Mouse (Mus musculus) olfactory bulb, adult 2 months (tissue): Measurements from ENCODE around the gene Gm3015. TPM values are rescaled to one million over a fixed set of nuclear protein-coding genes. Genes with fewer than 3 reads are reported as not detected.
"Not testable (repeated sequence)": the region's sequence is repeated elsewhere in the genome, so short reads cannot be mapped to it uniquely, and the experiment has no call there.

Source experiments
- H3K27ac ChIP-seq: fragments of 200-500 bp; 2 replicates; pipeline ENCODE4 v1.5.1; 2012; ENCODE audit warnings: low read depth, low read length; ENCODE audit not compliant: insufficient read depth
- H3K4me1 ChIP-seq: fragments of 200-500 bp; 2 replicates; pipeline ENCODE4 v1.6.1; 2012; ENCODE audit warnings: low read length; ENCODE audit not compliant: control insufficient read depth, insufficient read depth
- H3K4me3 ChIP-seq: fragments of 200-500 bp; 2 replicates; pipeline ENCODE4 v1.5.1; 2012; ENCODE audit warnings: mild to moderate bottlenecking, low read depth, low read length, moderate library complexity; ENCODE audit not compliant: insufficient read depth
- WGBS: fragments of 180-500 bp; shearing (Covaris S2); methylation state at CpG from one replicate; pipeline ENCODE4 v1.1.7; 2018; 5-methylcytosine and 5-hydroxymethylcytosine counted together
- polyA plus RNA-seq: library from polyadenylated mRNA; stranded (reverse); fragments of >200 nt; gene quantifications from 2 replicates; pipeline ENCODE4 v1.2.4, GENCODE M21; 2012; ENCODE audit warnings: low replicate concordance; ENCODE audit not compliant: missing spikeins, insufficient read depth, insufficient read length

Gene Gm3015
- not detected in 2 replicates for polyA plus RNA-seq

DNA sequence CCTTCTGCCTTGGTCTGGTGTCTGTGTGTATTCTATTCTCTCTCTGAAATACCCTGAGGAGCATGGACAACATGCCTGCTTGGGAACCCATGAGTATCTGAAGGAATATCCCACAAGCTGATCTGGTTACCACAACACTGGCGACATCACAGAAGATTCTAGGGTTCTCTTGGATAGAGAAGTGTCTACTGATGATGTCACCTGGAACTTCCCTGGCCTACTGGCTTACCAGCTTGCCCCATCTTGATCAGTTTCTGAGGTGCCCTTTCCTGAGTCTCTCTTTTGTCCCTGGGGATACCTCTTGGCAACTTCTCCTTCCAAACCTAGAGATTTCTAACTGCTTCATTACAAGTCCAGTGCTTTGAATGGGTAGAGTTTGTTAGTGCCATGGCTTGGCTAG, at the start of gene Gm3015:
TSS of gene Gm3015 (minus strand) at position 101 of the 400 bp plus-strand sequence.
- 75% methylated on average over 1 of the region's 1 CpGs for WGBS
- H3K4me3 ChIP-seq, H3K4me1 ChIP-seq, H3K27ac ChIP-seq: not testable (repeated sequence)

DNA sequence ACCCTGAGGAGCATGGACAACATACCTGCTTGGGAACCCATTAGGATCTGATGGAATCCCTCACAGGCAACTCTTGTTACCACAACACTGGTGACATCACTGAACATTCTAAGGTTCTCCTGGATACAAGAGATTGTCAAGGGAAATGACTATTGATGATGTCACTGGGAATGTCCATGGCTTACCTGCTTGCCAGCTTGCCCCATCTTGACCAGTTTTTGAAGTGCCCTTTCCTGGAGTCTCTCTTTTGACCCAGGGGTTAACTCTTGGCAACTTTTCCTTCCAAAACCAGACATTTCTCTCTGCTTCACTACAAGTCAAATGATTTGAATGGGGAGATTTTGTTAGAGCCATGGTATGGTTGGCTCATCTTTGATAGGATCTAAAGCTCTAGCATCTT, 29.3 kb upstream of the Gm3015 start, which contains the start of gene Gm10377:
TSS of gene Gm10377 (minus strand) at position 101 of the 400 bp plus-strand sequence.
- not testable (repeated sequence) for H3K4me3 ChIP-seq, H3K4me1 ChIP-seq, H3K27ac ChIP-seq

Other genes with a start within 250 kb of the Gm3015 start
- not detected in 2 replicates for gene Gm8024, start 244.5 kb downstream of the Gm3015 start, polyA plus RNA-seq
- not detected in 2 replicates for gene Gm17124, start 168.9 kb downstream of the Gm3015 start, polyA plus RNA-seq
- gene Gm3633, start 126.9 kb downstream of the Gm3015 start, polyA plus RNA-seq, result not detected in 2 replicates
- not detected in 2 replicates for gene Gm10378, start 112.9 kb downstream of the Gm3015 start, polyA plus RNA-seq
- not detected in 2 replicates for gene Gm10377, start 29.2 kb upstream of the Gm3015 start, polyA plus RNA-seq
- not detected in 2 replicates for gene Gm21977, start 84.7 kb upstream of the Gm3015 start, polyA plus RNA-seq
- gene Gm8082, start 224.8 kb upstream of the Gm3015 start, polyA plus RNA-seq, result not detected in 2 replicates
- gene Gm10376, start 246.8 kb upstream of the Gm3015 start, polyA plus RNA-seq, result not detected in 2 replicates